ENCODE assay signal across 19 mouse cellular contexts in the genomic region with DNA sequence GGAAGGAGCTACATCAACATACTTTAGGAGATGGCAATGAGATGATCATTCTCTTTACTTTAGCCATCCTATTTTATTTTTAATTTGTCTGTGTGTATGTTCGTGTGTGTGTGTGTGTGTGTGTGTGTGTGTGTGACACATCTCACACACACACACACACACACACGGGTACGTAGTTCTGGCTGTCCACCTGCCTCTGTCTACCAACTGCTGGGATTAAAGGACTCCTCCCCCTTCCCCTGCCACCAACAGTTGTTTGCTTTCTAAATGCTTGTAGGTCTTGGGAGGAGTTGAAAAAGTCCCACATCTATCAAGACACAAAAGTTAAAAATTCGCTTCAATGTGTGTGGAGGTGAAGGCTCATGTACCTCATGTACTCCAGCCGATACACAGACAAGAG. TPM values are rescaled to one million over a fixed set of nuclear protein-coding genes. Genes with fewer than 3 reads are reported as not detected.
A peak's percentile ranks its signal among the peaks of the same experiment; 100 is the strongest.
DNase-seq lines count a peak whose midpoint lies in the region; ATAC-seq and TF ChIP-seq lines count a peak whose summit lies in the region.
"Had no signal": no experiment of that assay in that cellular context is flagged by ENCODE, and none has a peak within 500 bp of the region (broad histone marks: within the 10 kb centered on the region; RNA-seq: fewer than 3 reads in every experiment).

No protein-coding gene starts in this region.

- H3K27me3 ChIP-seq in embryonic facial prominence, embryonic 14.5 days (replicated peaks; ENCODE audit: control insufficient read depth, insufficient read depth, low read length) = no peaks in the 10 kb centered on the region
- no peaks in the 10 kb centered on the region for H3K27me3 ChIP-seq in embryonic facial prominence, embryonic 10.5 days (replicated peaks; ENCODE audit: low read depth, poor library complexity, severe bottlenecking)
- H3K27me3 ChIP-seq in myocyte (ENCODE audit: control insufficient read depth, insufficient read depth, insufficient read length) = no peaks in the 10 kb centered on the region
- H3K27me3 ChIP-seq: CH12.LX, Patski had no signal

- no peak overlapping the region for H3K27ac ChIP-seq in embryonic facial prominence, embryonic 14.5 days (replicated peaks; ENCODE audit: low read depth, low read length)
- no peak overlapping the region for H3K27ac ChIP-seq in embryonic facial prominence, embryonic 10.5 days (replicated peaks)

- no peaks in the 10 kb centered on the region for H3K4me1 ChIP-seq in embryonic facial prominence, embryonic 14.5 days (ENCODE audit: control insufficient read depth, insufficient read depth, low read length)
- no peaks in the 10 kb centered on the region for H3K4me1 ChIP-seq in embryonic facial prominence, embryonic 10.5 days

- H3K4me3 ChIP-seq in embryonic facial prominence, embryonic 14.5 days (ENCODE audit: low read depth, low read length) = no peak overlapping the region
- no peak overlapping the region for H3K4me3 ChIP-seq in embryonic facial prominence, embryonic 10.5 days
- H3K4me3 ChIP-seq in myocyte = no peak overlapping the region

- H3ac ChIP-seq in myocyte (ENCODE audit: control insufficient read depth, insufficient read length) = no peak overlapping the region

- no peak overlapping the region for H3K9ac ChIP-seq in embryonic facial prominence, embryonic 14.5 days (ENCODE audit: low read depth, low read length)

- ATAC-seq in embryonic facial prominence, embryonic 14.5 days (ENCODE audit: low read depth) = no peak
- ATAC-seq: activated CD4-positive, CD25-positive, alpha-beta regulatory T cell, adult 4 months; CD4-positive, CD25-positive, alpha-beta regulatory T cell, adult 4 months; Patski had no signal

- H3K36me3 ChIP-seq in embryonic facial prominence, embryonic 14.5 days (ENCODE audit: control insufficient read depth, insufficient read depth, low read length) = peaks cover 43% of the 10 kb centered on the region
- peaks cover 55% of the 10 kb centered on the region for H3K36me3 ChIP-seq in embryonic facial prominence, embryonic 10.5 days (replicated peaks)
- peaks cover 6% of the 10 kb centered on the region for H3K36me3 ChIP-seq in myocyte (ENCODE audit: control insufficient read depth, insufficient read depth)

- H3K79me2 ChIP-seq in myocyte (ENCODE audit: control insufficient read depth, insufficient read depth) = no peaks in the 10 kb centered on the region

- H3K4me2 ChIP-seq in embryonic facial prominence, embryonic 14.5 days (ENCODE audit: low read depth, low read length) = no peak overlapping the region
- H3K4me2 ChIP-seq in myocyte (ENCODE audit: low read depth) = no peak overlapping the region

- WGBS in embryonic facial prominence, embryonic 14.5 days = 84% methylated on average over 5 of the region's 5 CpGs
- 90% methylated on average over 5 of the region's 5 CpGs for WGBS in embryonic facial prominence, embryonic 10.5 days

- DNase-seq in embryonic facial prominence, embryonic 14.5 days (ENCODE audit: low spot score) = peak; percentile 22
- no peak for DNase-seq in embryonic facial prominence, embryonic 10.5 days (ENCODE audit: low spot score)
- DNase-seq in B cell, adult 2 months = no peak
- DNase-seq: adrenal gland, adult 2 months; adrenal gland, adult 8-10 months; adrenal gland, postnatal 10 days; adrenal gland, postnatal 14 days; adrenal gland, postnatal 25 days; adrenal gland, postnatal 36 days; cerebellum, adult 11 months; cerebellum, adult 11-12 months; cerebellum, adult 18-20 months; cerebellum, adult 2 months had no signal

- no peaks in the 10 kb centered on the region for H3K9me3 ChIP-seq in embryonic facial prominence, embryonic 14.5 days (ENCODE audit: control insufficient read depth, low read length)
- H3K9me3 ChIP-seq in embryonic facial prominence, embryonic 10.5 days = no peaks in the 10 kb centered on the region
- H3K9me3 ChIP-seq: G1E had no signal

- no peak for TF ChIP-seq POLR2A in myocyte (IDR thresholded peaks at IDR 0.05; ENCODE audit: insufficient read length, low read depth)

TF ChIP-seq in myocyte, 11 proteins besides CTCF, POLR2A, EP300 and RAD21:
- TF ChIP-seq REST (IDR thresholded peaks at IDR 0.05; ENCODE audit: insufficient read depth, insufficient read length) (no peak), SRF (IDR thresholded peaks at IDR 0.05; ENCODE audit: control insufficient read depth, insufficient read length, low read depth) (no peak), USF1 (IDR thresholded peaks at IDR 0.05; ENCODE audit: low read depth) (no peak), TCF3 (IDR thresholded peaks at IDR 0.05; ENCODE audit: insufficient read length, low read depth) (peak; percentile 42), MYOD1 (IDR thresholded peaks at IDR 0.05; ENCODE audit: control insufficient read depth in 1 of 3, insufficient read length in 2 of 3, low read depth in 2 of 3) (peak; percentile 71 to 93 (median 86)), TCF12 (IDR thresholded peaks at IDR 0.05; ENCODE audit: insufficient read depth, poor library complexity, severe bottlenecking) (peak; percentile 17), POLR2AphosphoS2 (IDR thresholded peaks at IDR 0.05; ENCODE audit: insufficient read length, low read depth) (no peak), MAX (IDR thresholded peaks at IDR 0.05; ENCODE audit: low read depth) (no peak), E2F4 (IDR thresholded peaks at IDR 0.05; ENCODE audit: insufficient read depth) (no peak), MYOG (IDR thresholded peaks at IDR 0.05; ENCODE audit: control insufficient read depth in 1 of 3, insufficient read depth in 1 of 3, insufficient read length in 2 of 3, low read depth in 2 of 3) (peak in 1 of 3 experiments; percentile 59), CEBPB (IDR thresholded peaks at IDR 0.05; ENCODE audit: insufficient read depth, poor library complexity, severe bottlenecking) (no peak)

RNA-seq across cellular contexts. Expression of gene Serpind1, which starts 6.4 kb away (rescaled TPM):
- polyA plus RNA-seq in embryonic facial prominence, embryonic 14.5 days (2014; fragmentation: Nextera tagmentation; extraction: Ambion mirVana) = 1.4 and 2.2 TPM in 2 replicates
- polyA plus RNA-seq in embryonic facial prominence, embryonic 10.5 days (2016; fragmentation: Nextera tagmentation; extraction: Ambion mirVana) = 0.19 and 0.21 TPM in 2 replicates
- polyA plus RNA-seq in myocyte (2012; fragmentation: generic; extraction: Trizol) = 0.10 TPM
- polyA plus RNA-seq: G1E had no signal

RNA-seq across cellular contexts. Expression of gene Tmem191c, which starts 48.9 kb away (rescaled TPM):
- polyA plus RNA-seq in embryonic facial prominence, embryonic 14.5 days (2014; fragmentation: Nextera tagmentation; extraction: Ambion mirVana) = 6.2 and 10.0 TPM in 2 replicates
- polyA plus RNA-seq in embryonic facial prominence, embryonic 10.5 days (2016; fragmentation: Nextera tagmentation; extraction: Ambion mirVana) = 7.1 and 8.9 TPM in 2 replicates
- 2.7 TPM for polyA plus RNA-seq in myocyte (2012; fragmentation: generic; extraction: Trizol)
